Mouse (Mus musculus) olfactory bulb, adult 2 months (tissue): ENCODE measurements around the gene Smim11.

Source experiments
- CTCF ChIP-seq: fragments of 200-500 bp; IDR thresholded peaks from 2 replicates; pipeline ENCODE4 v1.5.1; 2012; ENCODE audit warnings: low read depth, mild to moderate bottlenecking, low read length, moderate library complexity; ENCODE audit not compliant: insufficient read depth
- POLR2A ChIP-seq: fragments of 200-500 bp; IDR thresholded peaks from 2 replicates; pipeline ENCODE4 v1.6.1; 2012; ENCODE audit warnings: mild to moderate bottlenecking, low read depth, low read length, moderate library complexity; ENCODE audit not compliant: insufficient read depth

DNA sequence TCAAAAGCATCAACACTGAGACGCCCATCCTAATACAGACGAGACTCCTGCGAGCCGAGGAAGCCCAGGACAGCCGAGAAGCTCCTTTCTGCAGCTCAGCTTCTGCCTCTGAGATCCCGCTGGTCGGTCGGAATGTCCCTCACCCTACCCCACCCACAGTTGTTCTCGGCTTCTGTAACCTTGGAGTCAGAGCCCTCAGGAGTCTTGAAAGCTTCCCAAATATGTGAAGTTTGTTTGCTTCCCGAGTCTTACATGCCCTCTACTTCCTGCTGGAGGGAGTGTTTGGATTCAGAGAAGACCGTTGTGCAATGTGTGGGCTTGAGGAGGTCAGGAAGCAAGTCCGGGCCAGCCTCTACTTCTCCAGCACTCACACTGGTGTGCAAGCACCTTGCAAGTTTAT is 33.2 kb upstream of the Smim11 start:
- no peak for TF ChIP-seq CTCF
- TF ChIP-seq POLR2A, result no peak
